Mouse (Mus musculus): Measurements from ENCODE around the gene Rnaseh1.

- no peak for TF ChIP-seq POLR2A (IDR thresholded peaks at IDR 0.05; ENCODE audit: control insufficient read depth, low read depth, low read length)
- no peak for TF ChIP-seq CTCF (IDR thresholded peaks at IDR 0.05; ENCODE audit: control insufficient read depth, insufficient read depth, insufficient replicate concordance, low read depth, low read length)
Measured at GRCm38 (mm10) chr12:28667287-28667686, 17.9 kb downstream of the Rnaseh1 start.
